Mouse (Mus musculus): ENCODE data around the gene Prph2.

The Prph2 gene

GRCm38 (mm10) chr17:46890843-46891594 lies 19.2 kb upstream of the Prph2 start:
- peak in 1 of 2 experiments; percentile 42 for DNase-seq

GRCm38 (mm10) chr17:46895426-46895825 lies 14.8 kb upstream of the Prph2 start:
- peak in 1 of 2 experiments; percentile 38 for DNase-seq

- DNase-seq, result peak in 1 of 2 experiments; percentile 37
Measured at GRCm38 (mm10) chr17:46897221-46897950, 12.9 kb upstream of the Prph2 start.

GRCm38 (mm10) chr17:46900941-46901340 lies 9.3 kb upstream of the Prph2 start:
- no peak for DNase-seq

GRCm38 (mm10) chr17:46903876-46904490 lies 6.3 kb upstream of the Prph2 start:
- DNase-seq, result peak; percentile 69 to 87

- no peak for DNase-seq
Measured at GRCm38 (mm10) chr17:46912331-46912730, 2.1 kb downstream of the Prph2 start.

GRCm38 (mm10) chr17:46915129-46915528 lies 4.9 kb downstream of the Prph2 start:
- no peak for DNase-seq

- no peak for DNase-seq
Measured at GRCm38 (mm10) chr17:46918951-46919350, 8.7 kb downstream of the Prph2 start.

- DNase-seq, result no peak
Measured at GRCm38 (mm10) chr17:46920855-46921254, 10.6 kb downstream of the Prph2 start.

- DNase-seq, result no peak
Measured at GRCm38 (mm10) chr17:46926192-46926591, 15.9 kb downstream of the Prph2 start.

GRCm38 (mm10) chr17:46926941-46927340 lies 16.7 kb downstream of the Prph2 start:
- no peak for DNase-seq

GRCm38 (mm10) chr17:46927781-46928180 lies 17.5 kb downstream of the Prph2 start:
- DNase-seq, result no peak

GRCm38 (mm10) chr17:46929277-46929676 lies 19.0 kb downstream of the Prph2 start:
- DNase-seq, result no peak

GRCm38 (mm10) chr17:46929897-46930296 lies 19.6 kb downstream of the Prph2 start:
- no peak for DNase-seq

GRCm38 (mm10) chr17:46932961-46933360 lies 22.7 kb downstream of the Prph2 start:
- DNase-seq, result no peak

GRCm38 (mm10) chr17:46933557-46934348 lies 23.5 kb downstream of the Prph2 start:
- peak; percentile 21 to 55 for DNase-seq

- no peak for DNase-seq
Measured at GRCm38 (mm10) chr17:46940461-46940860, 30.2 kb downstream of the Prph2 start.

GRCm38 (mm10) chr17:46942421-46942820 lies 32.2 kb downstream of the Prph2 start:
- no peak for DNase-seq

GRCm38 (mm10) chr17:46946276-46946675 lies 36.0 kb downstream of the Prph2 start:
- no peak for DNase-seq

- DNase-seq, result no peak
Measured at GRCm38 (mm10) chr17:46958045-46958444, 47.8 kb downstream of the Prph2 start.

- no peak for DNase-seq
Measured at GRCm38 (mm10) chr17:46960216-46960615, 50.0 kb downstream of the Prph2 start.

- no peak for DNase-seq
Measured at GRCm38 (mm10) chr17:46962153-46962552, 51.9 kb downstream of the Prph2 start.

- no peak for DNase-seq
Measured at GRCm38 (mm10) chr17:46963186-46963585, 52.9 kb downstream of the Prph2 start.

All from kidney, adult 8-10 months (tissue).